Mouse (Mus musculus) midbrain, embryonic 11.5 days (tissue): ENCODE measurements around the gene Dstn. TPM values are rescaled to one million over a fixed set of nuclear protein-coding genes. Genes with fewer than 3 reads are reported as not detected.

Source experiments
- ATAC-seq: fragments of 200-750 bp; cut with Nextera tagmentation; 2 replicates; pipeline ENCODE4 v1.8.0; 2017; ENCODE audit warnings: moderate TSS enrichment, moderate library complexity; ENCODE audit not compliant: low FRiP score
- DNase-seq: peaks from one replicate; pipeline ENCODE4 v3.0.0; 2015; ENCODE audit warnings: low spot score; ENCODE audit errors: missing footprints
- H3K27ac ChIP-seq: fragments of 300-500 bp; sonication (generic); 2 replicates; pipeline ENCODE4 v1.5.1; 2014; ENCODE audit warnings: low read depth, low read length
- H3K27me3 ChIP-seq: fragments of 300-500 bp; sonication (generic); 2 replicates; pipeline ENCODE4 v1.6.1; 2014; ENCODE audit warnings: mild to moderate bottlenecking, low read length, moderate library complexity, mixed read lengths; ENCODE audit not compliant: control insufficient read depth, insufficient read depth
- H3K36me3 ChIP-seq: fragments of 300-500 bp; sonication (generic); 2 replicates; pipeline ENCODE4 v1.6.1; 2014; ENCODE audit warnings: mild to moderate bottlenecking, low read length, moderate library complexity, mixed read lengths; ENCODE audit not compliant: control insufficient read depth, insufficient read depth
- H3K4me1 ChIP-seq: fragments of 300-500 bp; sonication (generic); 2 replicates; pipeline ENCODE4 v1.6.1; 2014; ENCODE audit warnings: low read length; ENCODE audit not compliant: control insufficient read depth, insufficient read depth
- H3K4me2 ChIP-seq: fragments of 300-500 bp; sonication (generic); 2 replicates; pipeline ENCODE4 v1.6.1; 2014; ENCODE audit warnings: mild to moderate bottlenecking, moderate library complexity
- H3K4me3 ChIP-seq: fragments of 300-500 bp; sonication (generic); 2 replicates; pipeline ENCODE4 v1.5.1; 2014; ENCODE audit warnings: low read depth, low read length
- H3K9ac ChIP-seq: fragments of 300-500 bp; sonication (generic); 2 replicates; pipeline ENCODE4 v1.6.1; 2014; ENCODE audit warnings: low read length
- H3K9me3 ChIP-seq: fragments of 300-500 bp; sonication (generic); 2 replicates; pipeline ENCODE4 v1.6.1; 2016; ENCODE audit warnings: low read length; ENCODE audit not compliant: control insufficient read depth
- WGBS: fragments of 180-500 bp; shearing (Covaris S2); extraction: QIAGEN DNeasy Blood & Tissue Kit; methylation state at CpG from one replicate; pipeline ENCODE4 v1.1.7; 2014; 5-methylcytosine and 5-hydroxymethylcytosine counted together
- polyA plus RNA-seq: library from polyadenylated mRNA; unstranded; fragments of >200 nt; fragmentation: Nextera tagmentation; extraction: Ambion mirVana; gene quantifications from 2 replicates; pipeline ENCODE4 v1.2.1, GENCODE M21; 2014

Dstn gene
- polyA plus RNA-seq, 1 experiment from 2014 or later: 426 TPM

DNA sequence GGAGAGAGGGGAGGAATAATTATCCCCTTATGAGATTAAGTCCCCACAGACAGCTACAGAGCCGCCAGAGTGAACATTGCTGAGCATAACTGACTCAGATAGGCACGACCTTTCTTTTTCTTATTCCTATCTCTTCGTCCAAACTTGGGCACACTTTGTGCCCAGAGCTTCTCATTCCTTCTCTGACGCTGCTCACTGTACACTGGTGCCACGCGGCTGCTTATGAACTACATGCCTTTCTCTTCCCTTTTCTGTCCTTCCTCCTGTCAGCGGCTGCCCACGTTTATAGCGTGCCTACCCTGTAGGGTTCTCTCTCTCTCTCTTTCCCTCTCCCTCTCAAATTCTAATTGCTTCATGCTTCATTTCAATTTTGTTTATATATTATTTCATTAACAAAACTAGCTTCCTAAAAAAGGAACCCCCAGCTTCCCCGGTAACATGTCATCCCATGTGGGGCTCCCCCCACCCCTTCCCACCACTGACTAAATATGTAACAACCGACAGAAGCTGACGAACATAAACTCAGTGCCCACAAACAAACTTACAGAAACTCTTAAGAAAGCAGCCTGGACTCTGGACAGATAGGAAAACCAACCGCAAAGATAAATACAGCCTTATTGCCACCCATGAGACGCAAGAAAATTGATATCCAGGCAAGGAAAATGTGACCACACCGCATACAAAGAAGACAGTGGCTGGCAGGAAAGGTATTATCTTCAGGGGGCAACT, 25.8 kb upstream of the Dstn start:
- Histone ChIP-seq H3K9me3 (no peaks in the 10 kb centered on the region), H3K27ac (no peak overlapping the region), H3K4me2 (no peak overlapping the region), H3K27me3 (no peaks in the 10 kb centered on the region), H3K9ac (no peak overlapping the region), H3K4me1 (no peaks in the 10 kb centered on the region), H3K36me3 (no peaks in the 10 kb centered on the region), H3K4me3 (no peak overlapping the region)
- ATAC-seq: no peak
- DNase-seq: peak; percentile 41
- 85% methylated on average over 15 of the region's 15 CpGs for WGBS

DNA sequence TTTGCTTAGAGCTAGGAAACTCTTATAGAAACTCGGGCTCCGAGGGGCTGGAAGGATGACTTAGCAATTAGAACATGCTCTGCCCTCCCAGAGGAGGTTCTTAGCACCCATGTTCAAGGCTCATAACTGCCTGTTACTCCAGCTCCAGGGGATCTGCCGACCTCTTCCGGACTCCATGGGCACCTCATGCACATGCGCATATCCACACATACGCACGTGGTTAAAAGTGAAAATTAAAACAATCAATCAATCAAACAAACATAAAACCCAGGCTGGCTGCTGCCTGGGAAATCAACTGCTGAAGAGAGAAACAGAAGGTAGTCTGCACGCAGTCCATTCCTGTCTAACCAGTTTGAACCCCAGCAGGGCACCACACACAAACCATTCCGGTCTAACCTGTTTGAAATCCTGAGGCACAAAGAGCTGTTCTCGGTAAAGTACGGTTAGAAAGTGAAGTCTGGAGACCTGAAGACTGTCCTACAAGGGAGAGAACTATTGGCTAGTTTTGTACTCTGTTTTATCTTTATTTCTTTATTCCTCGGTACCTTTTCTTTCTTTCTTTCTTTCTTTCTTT, 25.2 kb upstream of the Dstn start:
- H3K36me3 ChIP-seq: no peaks in the 10 kb centered on the region

DNA sequence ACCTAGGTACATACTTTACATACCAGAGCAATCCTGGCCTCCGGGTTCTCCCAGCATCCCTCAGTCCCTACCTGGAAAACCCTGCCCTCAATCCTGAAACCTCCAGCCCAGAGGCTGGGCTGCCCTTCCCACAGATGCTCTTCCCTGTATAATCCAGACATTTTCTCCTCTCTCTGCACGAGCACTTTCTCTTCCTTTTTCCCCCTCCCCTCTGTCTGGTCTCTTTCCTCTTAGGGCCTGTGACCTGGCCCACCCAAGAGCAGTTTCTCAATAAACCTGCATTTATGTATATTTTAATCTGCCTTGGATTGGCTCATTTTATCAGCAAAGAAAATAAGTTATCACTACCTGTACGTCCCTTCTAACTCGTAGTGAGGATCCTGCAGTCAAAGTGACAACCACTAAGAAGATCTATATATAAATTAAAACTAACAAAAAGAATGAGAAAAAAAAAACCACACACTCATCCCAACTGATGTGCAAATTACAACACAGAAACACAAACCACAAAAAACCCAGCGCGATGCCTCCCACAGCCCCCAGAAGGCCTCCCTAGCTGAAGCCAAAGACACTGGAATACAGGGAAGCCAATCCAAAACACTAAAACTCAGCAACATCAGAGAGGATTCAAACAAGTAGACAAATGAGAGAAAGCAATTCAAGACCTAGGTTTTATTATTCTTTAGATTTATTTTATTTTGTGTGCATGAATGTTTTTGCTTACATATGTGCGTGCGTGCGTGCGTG, 23.6 kb upstream of the Dstn start:
- H3K9ac ChIP-seq: no peak overlapping the region
- no peak overlapping the region for H3K4me3 ChIP-seq
- no peaks in the 10 kb centered on the region for H3K9me3 ChIP-seq
- no peaks in the 10 kb centered on the region for H3K4me1 ChIP-seq
- WGBS: 92% methylated on average over 10 of the region's 10 CpGs
- H3K36me3 ChIP-seq: no peaks in the 10 kb centered on the region
- no peaks in the 10 kb centered on the region for H3K27me3 ChIP-seq
- peak; percentile 47 for DNase-seq
- H3K27ac ChIP-seq: no peak overlapping the region
- H3K4me2 ChIP-seq: no peak overlapping the region
- ATAC-seq: no peak

More for the DNA sequence above, 25.2 kb upstream of the Dstn start:
- no peak overlapping the region for H3K4me3 ChIP-seq
- no peaks in the 10 kb centered on the region for H3K9me3 ChIP-seq
- no peaks in the 10 kb centered on the region for H3K27me3 ChIP-seq
- 67% methylated on average over 12 of the region's 12 CpGs for WGBS
- DNase-seq: peak; percentile 62
- H3K27ac ChIP-seq: no peak overlapping the region
- H3K9ac ChIP-seq: no peak overlapping the region
- no peak overlapping the region for H3K4me2 ChIP-seq
- no peaks in the 10 kb centered on the region for H3K4me1 ChIP-seq
- no peak for ATAC-seq

DNA sequence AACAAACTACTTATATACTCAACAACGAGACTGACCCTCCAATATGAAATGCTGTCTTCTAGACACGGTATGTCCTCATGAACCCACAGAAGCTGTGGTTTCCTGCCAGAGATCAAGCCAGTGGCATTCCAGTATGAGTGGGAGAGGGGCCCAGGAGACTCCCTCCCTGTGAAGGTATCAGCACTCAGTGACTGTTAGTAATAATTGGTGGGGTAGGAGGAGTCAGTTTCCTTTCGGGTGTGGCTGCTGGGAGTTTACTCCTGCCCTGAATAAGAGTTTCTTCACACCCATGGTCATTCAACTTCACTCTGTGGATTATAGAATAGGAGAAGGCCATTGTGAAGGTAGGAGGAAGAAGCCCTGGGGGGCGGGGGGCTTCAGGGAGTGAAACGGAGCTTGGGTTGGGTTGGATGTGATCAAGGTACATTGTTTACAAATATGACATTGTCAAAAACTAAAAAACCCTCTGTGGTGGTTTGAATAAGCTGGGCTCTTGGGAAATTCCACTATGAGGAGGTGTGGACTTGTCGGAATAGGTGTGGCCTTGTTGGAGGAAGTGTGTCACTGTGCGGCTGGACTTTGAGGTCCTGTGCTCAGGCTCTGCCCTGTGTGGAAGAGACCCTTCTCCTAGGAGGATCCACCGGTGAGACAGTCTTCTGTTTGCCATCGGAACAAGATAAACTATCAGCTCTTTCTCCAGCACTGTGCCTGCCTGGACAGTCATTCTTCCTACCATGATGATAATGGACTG, 15.5 kb upstream of the Dstn start:
- Histone ChIP-seq H3K4me2 (no peak overlapping the region), H3K9me3 (no peaks in the 10 kb centered on the region), H3K9ac (no peak overlapping the region), H3K4me3 (no peak overlapping the region), H3K36me3 (no peaks in the 10 kb centered on the region), H3K27ac (no peak overlapping the region), H3K4me1 (no peaks in the 10 kb centered on the region), H3K27me3 (no peaks in the 10 kb centered on the region)
- no peak for DNase-seq
- ATAC-seq: no peak
- 92% methylated on average over 9 of the region's 9 CpGs for WGBS

- Histone ChIP-seq H3K27me3 (no peaks in the 10 kb centered on the region), H3K27ac (no peak overlapping the region), H3K9ac (no peak overlapping the region), H3K4me3 (no peak overlapping the region), H3K36me3 (no peaks in the 10 kb centered on the region), H3K4me2 (no peak overlapping the region), H3K4me1 (no peaks in the 10 kb centered on the region), H3K9me3 (no peaks in the 10 kb centered on the region)
- DNase-seq: no peak
- WGBS: 84% methylated on average over 5 of the region's 5 CpGs
- no peak for ATAC-seq
Observed at GRCm38 (mm10) chr2:143900821-143901351, 14.2 kb upstream of the Dstn start.

- Histone ChIP-seq H3K4me3 (no peak overlapping the region), H3K4me1 (no peaks in the 10 kb centered on the region), H3K36me3 (no peaks in the 10 kb centered on the region), H3K9me3 (no peaks in the 10 kb centered on the region), H3K9ac (no peak overlapping the region), H3K4me2 (no peak overlapping the region), H3K27ac (no peak overlapping the region), H3K27me3 (no peaks in the 10 kb centered on the region)
- DNase-seq (no peak), ATAC-seq (no peak)
- WGBS: 81% methylated on average over 9 of the region's 9 CpGs
Observed at GRCm38 (mm10) chr2:143903376-143904045, 11.6 kb upstream of the Dstn start.

GRCm38 (mm10) chr2:143904896-143905295, 10.2 kb upstream of the Dstn start:
- Histone ChIP-seq H3K9ac (no peak overlapping the region), H3K4me3 (no peak overlapping the region), H3K36me3 (no peaks in the 10 kb centered on the region), H3K4me1 (no peaks in the 10 kb centered on the region), H3K27me3 (no peaks in the 10 kb centered on the region), H3K9me3 (no peaks in the 10 kb centered on the region), H3K27ac (no peak overlapping the region), H3K4me2 (no peak overlapping the region)
- ATAC-seq (no peak), DNase-seq (no peak)
- WGBS: 86% methylated on average over 5 of the region's 5 CpGs

- 84% methylated on average over 2 of the region's 2 CpGs for whole genome bisulfite sequencing
- DNase-seq (no peak), ATAC-seq (no peak)
- no peaks in the 10 kb centered on the region for H3K27me3 ChIP-seq
- no peak overlapping the region for H3K9ac ChIP-seq
- H3K4me3 ChIP-seq: no peak overlapping the region
- no peak overlapping the region for H3K4me2 ChIP-seq
- no peaks in the 10 kb centered on the region for H3K4me1 ChIP-seq
- no peaks in the 10 kb centered on the region for H3K36me3 ChIP-seq
- H3K27ac ChIP-seq: no peak overlapping the region
- H3K9me3 ChIP-seq: no peaks in the 10 kb centered on the region
Observed at GRCm38 (mm10) chr2:143909230-143909629, 5.9 kb upstream of the Dstn start.
